Mouse (Mus musculus) liver, embryonic 14.5 days (tissue): ENCODE measurements at regions not wholly inside any gene's neighbourhood (a gene's known extent, or its start where the extent isn't known, plus 50 kb on each side); places are given as distances from the start of the nearest gene placed in this dataset.

ENCODE experiments used
- ATAC-seq: fragments of 200-750 bp; cut with Nextera tagmentation; 2 replicates; pipeline ENCODE4 v1.8.0; 2017; ENCODE audit warnings: moderate number of reproducible peaks, mild to moderate bottlenecking, moderate library complexity; ENCODE audit not compliant: insufficient read depth
- DNase-seq, 3 experiments: peaks; one replicate each; pipeline ENCODE4 v3.0.0-alpha.2; 2012 to 2013; ENCODE audit warnings: low read depth in 3 of 3, low spot score in 3 of 3
- H3K27ac ChIP-seq: fragments of 300-500 bp; sonication (generic); 2 replicates; pipeline ENCODE4 v1.5.1; 2014; ENCODE audit warnings: moderate library complexity, mild to moderate bottlenecking, control low read depth, inconsistent platforms
- H3K27me3 ChIP-seq: fragments of 300-500 bp; sonication (generic); 2 replicates; pipeline ENCODE4 v1.6.1; 2014; ENCODE audit warnings: mild to moderate bottlenecking, low read length, moderate library complexity; ENCODE audit not compliant: control insufficient read depth, insufficient read depth
- H3K36me3 ChIP-seq: fragments of 300-500 bp; sonication (generic); replicated peaks from 2 replicates; pipeline ENCODE4 v1.6.1; 2014; ENCODE audit warnings: low read depth; ENCODE audit not compliant: control insufficient read depth, insufficient read depth
- H3K4me1 ChIP-seq, 2 experiments: fragments of 200-500 bp in 1 of 2; fragments of 300-500 bp in 1 of 2; sonication (generic) in 1 of 2; replicated peaks; 2 replicates each; pipeline ENCODE4 v1.6.1; 2012 to 2014; ENCODE audit warnings: antibody characterized with exemption in 1 of 2, inconsistent platforms in 1 of 2, low read length in 1 of 2; ENCODE audit not compliant: control insufficient read depth in 2 of 2, insufficient read depth in 2 of 2
- H3K4me2 ChIP-seq: fragments of 300-500 bp; sonication (generic); 2 replicates; pipeline ENCODE4 v1.6.1; 2014; ENCODE audit warnings: low read depth, mild to moderate bottlenecking, control low read depth, moderate library complexity
- H3K4me3 ChIP-seq, 2 experiments: fragments of 200-500 bp in 1 of 2; fragments of 300-500 bp in 1 of 2; sonication (generic) in 1 of 2; 2 replicates each; pipeline ENCODE4 v1.5.1; 2012 to 2014; ENCODE audit warnings: low read depth in 2 of 2, low read length in 2 of 2, mild to moderate bottlenecking in 2 of 2, control low read depth in 1 of 2, inconsistent platforms in 1 of 2, moderate library complexity in 1 of 2; ENCODE audit not compliant: insufficient read depth in 1 of 2
- H3K9ac ChIP-seq: fragments of 300-500 bp; sonication (generic); replicated peaks from 2 replicates; pipeline ENCODE4 v1.6.1; 2014; ENCODE audit warnings: mild to moderate bottlenecking, control low read depth, moderate library complexity
- H3K9me3 ChIP-seq: fragments of 300-500 bp; sonication (generic); 2 replicates; pipeline ENCODE4 v1.6.1; 2016; ENCODE audit warnings: low read length, mixed read lengths; ENCODE audit not compliant: control insufficient read depth
- CTCF ChIP-seq: IDR thresholded peaks from 2 replicates; pipeline ENCODE4 v1.5.1; 2016; ENCODE audit warnings: antibody characterized with exemption, low read depth, control low read depth
- EP300 ChIP-seq: IDR thresholded peaks from 2 replicates; pipeline ENCODE4 v1.6.1; 2016; ENCODE audit warnings: antibody characterized with exemption, low read depth
- WGBS: fragments of 180-500 bp; shearing (Covaris S2); extraction: QIAGEN DNeasy Blood & Tissue Kit; methylation state at CpG from one replicate; pipeline ENCODE4 v1.1.7; 2014; ENCODE audit not compliant: insufficient replicate concordance; 5-methylcytosine and 5-hydroxymethylcytosine counted together

GRCm38 (mm10) chr14:99541716-99542115, 243.2 kb downstream of the Klf5 start:
- Histone ChIP-seq H3K36me3 (no peaks in the 10 kb centered on the region), H3K27me3 (no peaks in the 10 kb centered on the region), H3K9me3 (no peaks in the 10 kb centered on the region), H3K27ac (no peak overlapping the region), H3K4me3 (no peak overlapping the region), H3K9ac (no peak overlapping the region), H3K4me2 (no peak overlapping the region), H3K4me1 (no peaks in the 10 kb centered on the region)
- TF ChIP-seq CTCF (no peak), EP300 (no peak)
- DNase-seq, result no peak
- ATAC-seq, result no peak

GRCm38 (mm10) chr14:99547931-99548330, 249.4 kb downstream of the Klf5 start:
- no peaks in the 10 kb centered on the region for H3K4me1 ChIP-seq
- H3K4me3 ChIP-seq, result no peak overlapping the region
- H3K9me3 ChIP-seq, result no peaks in the 10 kb centered on the region
- H3K36me3 ChIP-seq, result no peaks in the 10 kb centered on the region
- H3K27me3 ChIP-seq, result no peaks in the 10 kb centered on the region
- H3K27ac ChIP-seq, result no peak overlapping the region
- no peak for TF ChIP-seq CTCF
- no peak for TF ChIP-seq EP300
- H3K4me2 ChIP-seq, result no peak overlapping the region
- DNase-seq (no peak), ATAC-seq (no peak)
- no peak overlapping the region for H3K9ac ChIP-seq
- WGBS, result 68% methylated on average over 6 of the region's 6 CpGs

GRCm38 (mm10) chr14:99548363-99549248, 250.1 kb downstream of the Klf5 start:
- DNase-seq (no peak), ATAC-seq (no peak)
- H3K36me3 ChIP-seq, result no peaks in the 10 kb centered on the region
- no peaks in the 10 kb centered on the region for H3K9me3 ChIP-seq
- H3K27me3 ChIP-seq, result no peaks in the 10 kb centered on the region
- 54% methylated on average over 14 of the region's 14 CpGs for WGBS
- no peak overlapping the region for H3K4me2 ChIP-seq
- H3K4me1 ChIP-seq, result no peaks in the 10 kb centered on the region
- no peak overlapping the region for H3K4me3 ChIP-seq
- H3K9ac ChIP-seq, result no peak overlapping the region
- TF ChIP-seq CTCF (no peak), EP300 (no peak)
- no peak overlapping the region for H3K27ac ChIP-seq

GRCm38 (mm10) chr14:99564024-99564423, 265.5 kb downstream of the Klf5 start:
- ATAC-seq, result no peak
- 73% methylated on average over 9 of the region's 9 CpGs for WGBS
- no peak overlapping the region for H3K4me3 ChIP-seq
- no peaks in the 10 kb centered on the region for H3K9me3 ChIP-seq
- H3K4me2 ChIP-seq, result no peak overlapping the region
- no peak overlapping the region for H3K27ac ChIP-seq
- TF ChIP-seq CTCF, result no peak
- TF ChIP-seq EP300, result no peak
- H3K4me1 ChIP-seq, result no peaks in the 10 kb centered on the region
- DNase-seq, result no peak
- no peaks in the 10 kb centered on the region for H3K27me3 ChIP-seq
- H3K9ac ChIP-seq, result no peak overlapping the region
- no peaks in the 10 kb centered on the region for H3K36me3 ChIP-seq

- ATAC-seq, result no peak
- WGBS, result 35% methylated on average over 2 of the region's 2 CpGs
- H3K27ac ChIP-seq, result no peak overlapping the region
- H3K9ac ChIP-seq, result no peak overlapping the region
- no peaks in the 10 kb centered on the region for H3K9me3 ChIP-seq
- H3K27me3 ChIP-seq, result no peaks in the 10 kb centered on the region
- no peaks in the 10 kb centered on the region for H3K36me3 ChIP-seq
- H3K4me1 ChIP-seq, result no peaks in the 10 kb centered on the region
- no peak for DNase-seq
- H3K4me2 ChIP-seq, result no peak overlapping the region
- no peak overlapping the region for H3K4me3 ChIP-seq
- TF ChIP-seq CTCF (no peak), EP300 (no peak)
Measured at GRCm38 (mm10) chr14:99574146-99574545, 275.7 kb downstream of the Klf5 start.
